Mouse (Mus musculus): ENCODE results near the gene Olfr1014. TPM values are rescaled to one million over a fixed set of nuclear protein-coding genes. Genes with fewer than 3 reads are reported as not detected.

Olfr1014 gene
- polyA plus RNA-seq (2014; fragmentation: Illumina TruSeq; extraction: RNeasy Lipid Tissue Mini Kit (QIAGEN cat#74804); ENCODE audit: low read depth, low replicate concordance), result not detected

DNA sequence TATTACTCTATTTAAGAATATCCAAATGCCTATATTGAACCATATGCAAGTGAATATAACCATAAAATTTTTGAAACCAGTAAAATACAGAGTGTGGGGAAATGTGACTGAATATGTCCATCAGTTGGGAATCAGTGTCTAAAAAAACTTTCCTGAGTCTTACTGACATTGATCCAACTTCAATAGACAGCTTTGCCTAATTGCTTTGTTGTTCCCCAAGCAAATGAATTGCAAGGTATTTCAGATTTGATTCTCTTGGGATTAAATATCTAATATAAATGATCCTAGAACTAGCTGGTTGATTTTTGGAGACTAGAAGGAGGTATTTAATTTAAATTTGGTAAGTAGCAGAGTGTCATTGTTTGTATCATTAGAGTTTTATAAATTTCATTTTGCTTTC lies at the start of gene Olfr1014:
Olfr1014 (plus strand) TSS at position 301 of the 400 bp plus-strand sequence.

DNA sequence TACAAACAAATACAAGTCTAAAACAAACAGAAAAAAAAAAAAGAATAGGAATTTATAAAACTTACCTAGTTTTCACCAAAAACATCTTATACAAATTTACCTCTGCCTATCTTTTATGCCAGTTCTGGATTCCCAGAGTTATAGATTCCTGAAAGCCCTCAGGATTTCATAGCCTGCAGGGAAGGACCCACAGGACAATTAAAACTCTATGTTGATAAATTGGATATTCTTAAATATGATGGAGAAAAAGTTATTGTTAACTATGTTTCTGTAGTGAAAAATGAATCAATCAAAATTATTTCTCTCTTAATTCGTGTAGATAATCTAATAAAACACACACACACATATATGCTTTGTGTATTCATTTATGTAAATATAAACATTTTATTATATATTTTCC lies 9.8 kb upstream of the Olfr1014 start, which contains the start of gene Olfr1012:
Olfr1012 (minus strand) TSS at position 101 of the 400 bp plus-strand sequence.

DNA sequence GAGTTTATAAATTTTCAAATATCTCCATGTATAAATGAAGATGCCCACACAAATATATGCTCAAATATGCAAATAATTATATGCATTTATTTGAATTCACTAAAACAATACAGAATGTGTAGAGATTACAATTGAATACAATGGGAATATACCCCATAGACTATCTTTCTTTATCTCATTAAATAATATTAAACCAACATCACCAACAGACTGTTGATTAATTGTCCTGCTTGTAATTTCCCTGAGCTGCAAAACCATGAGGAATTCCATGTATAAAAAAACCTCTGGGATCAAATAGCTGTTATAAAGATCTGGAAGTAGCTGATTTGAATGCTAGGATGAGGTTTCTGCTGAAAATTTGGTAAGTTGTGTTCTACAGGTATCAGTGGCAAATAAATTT lies 5.7 kb upstream of the Olfr1014 start, which contains the start of gene Olfr1013:
Olfr1013 (plus strand) TSS at position 301 of the 400 bp plus-strand sequence.

DNA sequence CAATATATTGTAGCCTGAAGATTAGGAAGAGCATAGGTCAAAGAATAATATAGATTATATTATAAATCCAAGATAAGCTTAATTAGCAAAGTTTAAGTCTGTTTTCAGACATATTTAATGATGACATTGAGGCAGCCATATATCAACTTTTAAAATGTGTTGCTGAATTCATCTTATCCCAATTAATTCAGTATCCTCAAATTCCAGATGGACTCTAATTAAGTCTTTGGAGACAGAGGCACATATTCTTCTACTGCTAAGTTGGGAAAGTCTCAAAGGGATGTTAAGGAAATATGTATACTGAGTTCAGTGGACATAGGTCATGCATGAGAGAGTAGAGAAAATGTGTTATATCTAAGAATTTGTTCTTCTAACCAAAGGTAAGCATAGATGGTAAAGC lies 9.2 kb downstream of the Olfr1014 start, which contains the start of gene Olfr1015:
Olfr1015 (plus strand) TSS at position 301 of the 400 bp plus-strand sequence.

DNA sequence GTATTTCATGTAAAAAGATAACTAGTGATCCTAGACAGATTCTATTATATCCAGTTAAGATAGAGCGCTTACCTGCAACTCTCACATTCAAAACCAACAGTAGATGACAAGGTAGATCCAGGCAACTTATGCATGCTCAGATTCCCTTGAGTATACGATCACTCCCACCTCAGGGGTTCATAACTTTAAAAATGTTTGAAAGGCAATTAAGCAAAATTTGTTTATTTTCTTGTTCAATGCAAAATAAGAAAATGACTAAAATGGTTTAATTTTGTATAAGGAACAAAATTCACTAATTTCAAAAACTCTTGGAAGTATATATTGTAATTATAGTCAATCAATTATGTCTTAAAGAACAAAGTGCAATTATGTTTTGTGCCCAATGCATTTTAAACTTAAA lies 29.9 kb downstream of the Olfr1014 start, which contains the start of gene Olfr1016:
Olfr1016 (minus strand) TSS at position 101 of the 400 bp plus-strand sequence.

GRCm38 (mm10) chr2:85818179-85818578 lies 45.7 kb downstream of the Olfr1014 start, which contains the start of gene Olfr1018:
Gene Olfr1018 (plus strand): TSS chr2:85818479.

Other genes with a start within 250 kb of the Olfr1014 start
- gene Olfr996, start 193.5 kb upstream of the Olfr1014 start, polyA plus RNA-seq (2014; fragmentation: Illumina TruSeq; extraction: RNeasy Lipid Tissue Mini Kit (QIAGEN cat#74804); ENCODE audit: low read depth, low replicate concordance), result not detected
- gene Olfr998, start 183.8 kb upstream of the Olfr1014 start, polyA plus RNA-seq (2014; fragmentation: Illumina TruSeq; extraction: RNeasy Lipid Tissue Mini Kit (QIAGEN cat#74804); ENCODE audit: low read depth, low replicate concordance), result not detected
- gene Olfr1000, start 160.8 kb upstream of the Olfr1014 start, polyA plus RNA-seq (2014; fragmentation: Illumina TruSeq; extraction: RNeasy Lipid Tissue Mini Kit (QIAGEN cat#74804); ENCODE audit: low read depth, low replicate concordance), result not detected
- not detected for gene Olfr1002, start 122.0 kb upstream of the Olfr1014 start, polyA plus RNA-seq (2014; fragmentation: Illumina TruSeq; extraction: RNeasy Lipid Tissue Mini Kit (QIAGEN cat#74804); ENCODE audit: low read depth, low replicate concordance)
- gene Olfr154, start 108.3 kb upstream of the Olfr1014 start, polyA plus RNA-seq (2014; fragmentation: Illumina TruSeq; extraction: RNeasy Lipid Tissue Mini Kit (QIAGEN cat#74804); ENCODE audit: low read depth, low replicate concordance), result not detected
- not detected for gene Olfr1006, start 93.9 kb upstream of the Olfr1014 start, polyA plus RNA-seq (2014; fragmentation: Illumina TruSeq; extraction: RNeasy Lipid Tissue Mini Kit (QIAGEN cat#74804); ENCODE audit: low read depth, low replicate concordance)
- not detected for gene Olfr1008, start 83.3 kb upstream of the Olfr1014 start, polyA plus RNA-seq (2014; fragmentation: Illumina TruSeq; extraction: RNeasy Lipid Tissue Mini Kit (QIAGEN cat#74804); ENCODE audit: low read depth, low replicate concordance)
- gene Olfr1009, start 57.3 kb upstream of the Olfr1014 start, polyA plus RNA-seq (2014; fragmentation: Illumina TruSeq; extraction: RNeasy Lipid Tissue Mini Kit (QIAGEN cat#74804); ENCODE audit: low read depth, low replicate concordance), result not detected
- gene Olfr1012, start 9.9 kb upstream of the Olfr1014 start, polyA plus RNA-seq (2014; fragmentation: Illumina TruSeq; extraction: RNeasy Lipid Tissue Mini Kit (QIAGEN cat#74804); ENCODE audit: low read depth, low replicate concordance), result not detected
- not detected for gene Olfr1013, start 5.6 kb upstream of the Olfr1014 start, polyA plus RNA-seq (2014; fragmentation: Illumina TruSeq; extraction: RNeasy Lipid Tissue Mini Kit (QIAGEN cat#74804); ENCODE audit: low read depth, low replicate concordance)
- gene Olfr1015, start 9.3 kb downstream of the Olfr1014 start, polyA plus RNA-seq (2014; fragmentation: Illumina TruSeq; extraction: RNeasy Lipid Tissue Mini Kit (QIAGEN cat#74804); ENCODE audit: low read depth, low replicate concordance), result not detected
- gene Olfr1016, start 29.8 kb downstream of the Olfr1014 start, polyA plus RNA-seq (2014; fragmentation: Illumina TruSeq; extraction: RNeasy Lipid Tissue Mini Kit (QIAGEN cat#74804); ENCODE audit: low read depth, low replicate concordance), result not detected
- not detected for gene Olfr1018, start 45.8 kb downstream of the Olfr1014 start, polyA plus RNA-seq (2014; fragmentation: Illumina TruSeq; extraction: RNeasy Lipid Tissue Mini Kit (QIAGEN cat#74804); ENCODE audit: low read depth, low replicate concordance)
- gene Olfr1019, start 72.8 kb downstream of the Olfr1014 start, polyA plus RNA-seq (2014; fragmentation: Illumina TruSeq; extraction: RNeasy Lipid Tissue Mini Kit (QIAGEN cat#74804); ENCODE audit: low read depth, low replicate concordance), result not detected
- gene Olfr1020, start 74.3 kb downstream of the Olfr1014 start, polyA plus RNA-seq (2014; fragmentation: Illumina TruSeq; extraction: RNeasy Lipid Tissue Mini Kit (QIAGEN cat#74804); ENCODE audit: low read depth, low replicate concordance), result not detected
- gene Olfr1022, start 95.9 kb downstream of the Olfr1014 start, polyA plus RNA-seq (2014; fragmentation: Illumina TruSeq; extraction: RNeasy Lipid Tissue Mini Kit (QIAGEN cat#74804); ENCODE audit: low read depth, low replicate concordance), result not detected
- gene Olfr1023, start 112.9 kb downstream of the Olfr1014 start, polyA plus RNA-seq (2014; fragmentation: Illumina TruSeq; extraction: RNeasy Lipid Tissue Mini Kit (QIAGEN cat#74804); ENCODE audit: low read depth, low replicate concordance), result not detected
- gene Olfr1024, start 132.3 kb downstream of the Olfr1014 start, polyA plus RNA-seq (2014; fragmentation: Illumina TruSeq; extraction: RNeasy Lipid Tissue Mini Kit (QIAGEN cat#74804); ENCODE audit: low read depth, low replicate concordance), result not detected
- not detected for gene Olfr1025-ps1, start 142.5 kb downstream of the Olfr1014 start, polyA plus RNA-seq (2014; fragmentation: Illumina TruSeq; extraction: RNeasy Lipid Tissue Mini Kit (QIAGEN cat#74804); ENCODE audit: low read depth, low replicate concordance)
- not detected for gene Olfr1026, start 148.8 kb downstream of the Olfr1014 start, polyA plus RNA-seq (2014; fragmentation: Illumina TruSeq; extraction: RNeasy Lipid Tissue Mini Kit (QIAGEN cat#74804); ENCODE audit: low read depth, low replicate concordance)
- not detected for gene Olfr1028, start 177.7 kb downstream of the Olfr1014 start, polyA plus RNA-seq (2014; fragmentation: Illumina TruSeq; extraction: RNeasy Lipid Tissue Mini Kit (QIAGEN cat#74804); ENCODE audit: low read depth, low replicate concordance)
- not detected for gene Olfr1029, start 201.2 kb downstream of the Olfr1014 start, polyA plus RNA-seq (2014; fragmentation: Illumina TruSeq; extraction: RNeasy Lipid Tissue Mini Kit (QIAGEN cat#74804); ENCODE audit: low read depth, low replicate concordance)
- gene Olfr1030, start 206.6 kb downstream of the Olfr1014 start, polyA plus RNA-seq (2014; fragmentation: Illumina TruSeq; extraction: RNeasy Lipid Tissue Mini Kit (QIAGEN cat#74804); ENCODE audit: low read depth, low replicate concordance), result not detected
- gene Olfr1031, start 217.6 kb downstream of the Olfr1014 start, polyA plus RNA-seq (2014; fragmentation: Illumina TruSeq; extraction: RNeasy Lipid Tissue Mini Kit (QIAGEN cat#74804); ENCODE audit: low read depth, low replicate concordance), result not detected
- not detected for gene Olfr1032, start 232.8 kb downstream of the Olfr1014 start, polyA plus RNA-seq (2014; fragmentation: Illumina TruSeq; extraction: RNeasy Lipid Tissue Mini Kit (QIAGEN cat#74804); ENCODE audit: low read depth, low replicate concordance)
- gene Olfr1033, start 247.9 kb downstream of the Olfr1014 start, polyA plus RNA-seq (2014; fragmentation: Illumina TruSeq; extraction: RNeasy Lipid Tissue Mini Kit (QIAGEN cat#74804); ENCODE audit: low read depth, low replicate concordance), result 8.5 TPM

Measured in adipose tissue, adult 10 weeks (tissue).